Mouse (Mus musculus) forebrain, embryonic 11.5 days (tissue): ENCODE results near the gene Gucy1b2. TPM values are rescaled to one million over a fixed set of nuclear protein-coding genes. Genes with fewer than 3 reads are reported as not detected.

Experiments
- ATAC-seq: fragments of 200-750 bp; cut with Nextera tagmentation; replicated peaks from 2 replicates; pipeline ENCODE4 v1.8.0; 2017; ENCODE audit warnings: moderate TSS enrichment; ENCODE audit not compliant: low FRiP score
- DNase-seq: peaks from one replicate; pipeline ENCODE4 v3.0.0-alpha.2; 2017; ENCODE audit warnings: low spot score
- H3K27ac ChIP-seq: fragments of 300-500 bp; sonication (generic); 2 replicates; pipeline ENCODE4 v1.5.1; 2014; ENCODE audit warnings: low read depth, low read length
- H3K27me3 ChIP-seq: fragments of 300-500 bp; sonication (generic); 2 replicates; pipeline ENCODE4 v1.6.1; 2014; ENCODE audit warnings: mild to moderate bottlenecking, low read length, mixed read lengths; ENCODE audit not compliant: control insufficient read depth, insufficient read depth
- H3K36me3 ChIP-seq: fragments of 300-500 bp; sonication (generic); 2 replicates; pipeline ENCODE4 v1.6.1; 2014; ENCODE audit warnings: mild to moderate bottlenecking, low read length, moderate library complexity, mixed read lengths; ENCODE audit not compliant: control insufficient read depth, insufficient read depth
- H3K4me1 ChIP-seq: fragments of 300-500 bp; sonication (generic); replicated peaks from 2 replicates; pipeline ENCODE4 v1.6.1; 2014; ENCODE audit warnings: low read length, mixed read lengths; ENCODE audit not compliant: control insufficient read depth, insufficient read depth
- H3K4me2 ChIP-seq: fragments of 300-500 bp; sonication (generic); 2 replicates; pipeline ENCODE4 v1.6.1; 2014; ENCODE audit warnings: low read depth, mild to moderate bottlenecking, low read length, moderate library complexity, mixed read lengths; ENCODE audit not compliant: severe bottlenecking
- H3K4me3 ChIP-seq: fragments of 300-500 bp; sonication (generic); 2 replicates; pipeline ENCODE4 v1.5.1; 2014; ENCODE audit warnings: low read depth, low read length
- H3K9ac ChIP-seq: fragments of 300-500 bp; sonication (generic); 2 replicates; pipeline ENCODE4 v1.6.1; 2014; ENCODE audit warnings: low read length
- H3K9me3 ChIP-seq: fragments of 300-500 bp; sonication (generic); 2 replicates; pipeline ENCODE4 v1.6.1; 2016; ENCODE audit warnings: low read length, mixed read lengths; ENCODE audit not compliant: control insufficient read depth
- WGBS: fragments of 180-500 bp; shearing (Covaris S2); extraction: QIAGEN DNeasy Blood & Tissue Kit; methylation state at CpG from one replicate; pipeline ENCODE4 v1.1.7; 2014; 5-methylcytosine and 5-hydroxymethylcytosine counted together
- polyA plus RNA-seq: library from polyadenylated mRNA; unstranded; fragments of >200 nt; fragmentation: Nextera tagmentation; extraction: Ambion mirVana; gene quantifications from 2 replicates; pipeline ENCODE4 v1.2.1, GENCODE M21; 2014

The Gucy1b2 gene
- polyA plus RNA-seq, 1 experiment from 2014 or later, result 0.52 TPM

DNA sequence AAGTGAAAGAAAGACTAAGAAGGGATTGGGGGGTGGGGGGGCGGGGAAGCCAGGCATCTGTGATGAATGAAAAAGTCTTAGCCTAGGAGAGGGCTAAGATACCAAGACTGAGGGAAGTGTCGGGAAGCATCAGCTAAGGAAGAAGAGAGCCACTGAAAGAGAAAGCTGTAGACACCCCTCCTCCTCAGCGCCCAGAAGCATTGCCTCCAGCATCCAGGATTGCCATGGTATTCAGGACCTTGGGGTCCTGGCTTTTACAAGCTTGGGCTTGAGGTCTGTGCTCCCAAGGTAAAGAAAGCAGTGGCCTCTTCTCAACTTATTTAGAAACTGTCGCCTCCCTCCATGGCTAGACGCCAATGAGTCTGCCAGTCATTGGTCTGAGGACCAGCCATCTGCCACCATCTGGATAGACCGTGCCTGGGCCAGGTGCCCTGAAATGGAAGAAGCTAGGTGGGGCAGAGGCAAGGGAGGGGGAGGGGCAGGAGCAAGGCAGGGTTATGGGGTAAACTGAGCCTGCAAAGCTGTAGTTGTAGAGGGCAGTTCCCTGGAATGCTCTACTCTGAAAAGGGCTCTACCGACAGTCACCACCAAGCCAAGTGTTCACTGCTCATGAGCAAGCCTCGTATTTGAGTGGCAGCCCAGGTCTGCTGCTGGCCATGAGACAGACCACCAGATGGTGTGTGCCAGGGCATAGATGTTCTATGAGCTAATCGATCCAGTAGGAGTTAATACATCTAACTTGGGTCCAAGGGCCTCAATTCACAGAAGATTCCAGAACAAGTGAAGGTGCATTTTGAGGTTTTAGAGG lies 66.2 kb downstream of the Gucy1b2 start:
- WGBS, result 73% methylated on average over 9 of the region's 9 CpGs

DNA sequence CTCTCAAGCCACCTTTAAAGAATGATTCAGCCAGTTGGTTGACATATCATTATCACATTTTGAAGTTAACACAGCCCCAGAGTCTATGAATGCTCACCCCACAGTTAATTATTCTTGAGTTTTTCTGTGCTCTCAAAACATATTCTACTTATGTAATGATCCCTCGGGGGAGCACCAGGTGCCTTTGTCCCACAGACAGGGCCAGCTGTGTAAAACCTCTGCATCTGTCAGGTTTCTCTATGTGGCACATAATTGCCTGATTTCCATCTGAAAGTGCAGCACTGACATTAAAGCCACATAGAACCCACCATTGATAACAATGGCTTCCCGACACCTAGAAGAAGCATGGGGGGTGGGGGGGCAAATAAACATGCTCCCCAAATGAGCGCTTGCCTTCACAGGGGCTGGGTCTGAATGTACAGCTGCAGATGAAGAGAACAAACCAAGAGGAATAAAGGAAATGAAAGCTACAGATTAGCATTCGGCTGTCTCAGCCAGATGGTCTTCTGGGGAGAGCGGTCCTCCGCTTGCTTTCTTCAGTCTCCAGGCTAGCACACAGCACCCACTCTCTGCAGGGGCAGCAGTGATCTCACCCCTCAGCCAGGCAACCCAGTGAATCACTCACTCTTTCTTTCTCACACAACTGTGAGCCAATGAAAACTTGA lies 66.9 kb downstream of the Gucy1b2 start:
- DNase-seq (no peak), ATAC-seq (peak; percentile 87)
- H3K9me3 ChIP-seq, result no peaks in the 10 kb centered on the region
- H3K36me3 ChIP-seq, result no peaks in the 10 kb centered on the region
- H3K4me1 ChIP-seq, result peaks cover 2% of the 10 kb centered on the region; the same call in 1 of the 2 replicates
- H3K27ac ChIP-seq, result peak overlapping the region; percentile 57; the same call in 1 of the 2 replicates
- no peaks in the 10 kb centered on the region for H3K27me3 ChIP-seq
- 33% methylated on average over 6 of the region's 6 CpGs for whole genome bisulfite sequencing
- H3K4me3 ChIP-seq, result no peak overlapping the region
- H3K4me2 ChIP-seq, result 0 out of 2 replicates have a peak overlapping the region, but pooled peaks have one; percentile 22
- H3K9ac ChIP-seq, result no peak overlapping the region; the same call in 1 of the 2 replicates

More for the DNA sequence above, 66.2 kb downstream of the Gucy1b2 start:
- Histone ChIP-seq H3K4me2 (0 out of 2 replicates have a peak overlapping the region, but pooled peaks have one; percentile 22), H3K9me3 (no peaks in the 10 kb centered on the region), H3K27ac (peak overlapping the region; percentile 57; the same call in 1 of the 2 replicates), H3K27me3 (no peaks in the 10 kb centered on the region), H3K4me1 (peaks cover 2% of the 10 kb centered on the region; the same call in 1 of the 2 replicates), H3K9ac (no peak overlapping the region), H3K4me3 (no peak overlapping the region), H3K36me3 (no peaks in the 10 kb centered on the region)
- DNase-seq, result no peak
- ATAC-seq, result peak; percentile 51

DNA sequence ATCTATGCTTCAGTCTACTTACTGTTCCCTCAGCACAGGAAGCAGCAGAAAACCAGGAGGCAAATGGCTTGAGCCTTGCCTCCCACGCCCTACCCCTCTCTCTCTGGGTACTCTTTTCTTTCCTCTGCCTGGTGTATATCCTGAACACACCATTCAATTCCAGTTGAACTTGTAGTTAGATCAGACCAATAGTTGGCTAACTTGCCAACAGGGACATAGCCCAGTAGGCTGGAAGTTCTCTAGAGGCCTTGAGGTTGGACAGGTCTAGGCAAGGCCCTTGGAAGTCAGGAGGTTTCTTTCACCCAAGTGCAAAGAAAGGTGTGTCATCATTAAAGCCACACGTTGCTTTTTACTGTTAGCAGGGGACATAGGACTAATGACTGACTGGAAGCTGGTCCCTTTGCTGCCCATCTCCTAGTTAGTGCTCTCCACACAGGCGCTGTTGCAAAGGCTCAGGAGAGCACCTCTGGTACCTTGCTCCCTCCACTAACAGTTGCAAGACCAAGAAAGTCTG lies 72.2 kb downstream of the Gucy1b2 start:
- H3K9me3 ChIP-seq, result no peaks in the 10 kb centered on the region
- 94% methylated on average over 3 of the region's 3 CpGs for WGBS
- H3K36me3 ChIP-seq, result no peaks in the 10 kb centered on the region

DNA sequence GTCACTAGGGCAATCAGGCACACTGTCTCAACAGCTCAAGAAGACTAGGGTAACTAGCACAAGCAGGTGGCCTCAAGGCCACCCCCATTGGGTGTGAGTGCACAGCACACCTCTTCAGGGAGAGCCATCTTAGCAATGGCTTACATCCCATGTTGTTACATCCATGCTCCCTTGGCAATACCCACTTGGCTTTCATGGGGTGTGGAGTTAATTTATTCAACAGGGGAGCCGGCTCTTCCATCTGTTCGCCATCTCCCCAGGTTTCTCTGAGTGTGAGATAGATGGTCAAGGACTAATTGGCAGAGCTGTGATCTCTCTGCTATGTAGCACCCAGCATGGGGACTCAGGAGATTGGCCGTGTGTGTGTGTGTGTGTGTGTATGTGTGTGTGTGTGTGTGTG lies 73.0 kb downstream of the Gucy1b2 start:
- WGBS, result 90% methylated on average over 3 of the region's 3 CpGs
- H3K9me3 ChIP-seq, result no peaks in the 10 kb centered on the region
- DNase-seq, result no peak
- H3K27me3 ChIP-seq, result no peaks in the 10 kb centered on the region
- ATAC-seq, result no peak
- H3K4me1 ChIP-seq, result no peaks in the 10 kb centered on the region
- H3K27ac ChIP-seq, result no peak overlapping the region
- H3K9ac ChIP-seq, result no peak overlapping the region
- H3K36me3 ChIP-seq, result no peaks in the 10 kb centered on the region; the same call in 1 of the 2 replicates
- no peak overlapping the region for H3K4me2 ChIP-seq
- H3K4me3 ChIP-seq, result no peak overlapping the region

More for the DNA sequence above, 72.2 kb downstream of the Gucy1b2 start:
- no peak overlapping the region for H3K9ac ChIP-seq
- no peak for DNase-seq
- H3K27ac ChIP-seq, result no peak overlapping the region
- H3K27me3 ChIP-seq, result no peaks in the 10 kb centered on the region
- H3K4me2 ChIP-seq, result no peak overlapping the region
- no peak overlapping the region for H3K4me3 ChIP-seq
- ATAC-seq, result no peak
- H3K4me1 ChIP-seq, result no peaks in the 10 kb centered on the region

DNA sequence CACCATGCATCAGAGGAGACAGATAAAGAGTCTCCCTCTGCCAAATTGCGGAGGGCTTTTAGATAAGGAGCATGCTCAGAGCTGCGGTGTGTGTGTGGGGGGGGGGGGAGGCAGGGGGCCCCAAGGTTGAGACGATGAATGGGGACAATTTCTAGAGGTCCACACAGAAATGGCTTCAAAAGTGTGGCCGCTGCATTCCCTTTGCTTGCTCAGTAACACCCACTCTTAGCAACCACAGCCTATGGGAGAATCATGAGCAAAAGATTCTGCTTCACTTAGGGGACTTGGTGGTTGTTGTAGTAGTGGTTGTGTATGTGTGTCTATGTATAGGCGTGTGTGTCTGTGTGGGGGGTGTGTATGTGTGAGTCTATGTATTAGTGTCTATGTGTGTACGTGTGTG lies 75.5 kb downstream of the Gucy1b2 start:
- H3K4me1 ChIP-seq, result no peaks in the 10 kb centered on the region
- no peaks in the 10 kb centered on the region for H3K9me3 ChIP-seq
- no peak overlapping the region for H3K27ac ChIP-seq
- no peak overlapping the region for H3K4me2 ChIP-seq
- no peak overlapping the region for H3K4me3 ChIP-seq
- H3K27me3 ChIP-seq, result no peaks in the 10 kb centered on the region
- WGBS, result 69% methylated on average over 6 of the region's 6 CpGs
- no peaks in the 10 kb centered on the region; the same call in 1 of the 2 replicates for H3K36me3 ChIP-seq
- H3K9ac ChIP-seq, result no peak overlapping the region
- ATAC-seq (no peak), DNase-seq (no peak)

DNA sequence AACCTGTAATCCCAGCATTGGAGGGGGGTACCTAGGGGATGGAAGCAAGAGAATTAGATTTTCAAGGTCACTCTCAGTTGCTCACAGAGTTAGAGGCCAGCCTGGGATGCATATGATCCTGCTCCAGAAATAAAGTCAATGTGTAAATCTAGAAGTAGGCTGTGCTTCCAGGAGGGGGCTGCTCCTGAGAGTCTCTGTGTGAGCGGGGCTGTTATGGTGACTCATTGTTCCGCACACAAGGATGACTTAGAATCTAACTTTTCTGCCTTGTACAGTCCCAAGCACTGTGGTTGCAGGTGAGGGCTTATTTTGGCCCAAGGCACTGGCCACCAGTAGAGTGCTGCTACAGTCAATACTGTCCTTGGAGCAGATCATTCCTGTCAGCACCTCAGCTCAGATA lies 76.7 kb downstream of the Gucy1b2 start:
- H3K4me3 ChIP-seq, result no peak overlapping the region
- H3K4me2 ChIP-seq, result no peak overlapping the region
- H3K27ac ChIP-seq, result no peak overlapping the region
- H3K9ac ChIP-seq, result no peak overlapping the region
- no peaks in the 10 kb centered on the region for H3K27me3 ChIP-seq
- no peaks in the 10 kb centered on the region; the same call in 1 of the 2 replicates for H3K36me3 ChIP-seq
- no peaks in the 10 kb centered on the region for H3K9me3 ChIP-seq
- ATAC-seq (no peak), DNase-seq (no peak)
- no peaks in the 10 kb centered on the region for H3K4me1 ChIP-seq
- WGBS, result 97% methylated on average over 2 of the region's 2 CpGs

DNA sequence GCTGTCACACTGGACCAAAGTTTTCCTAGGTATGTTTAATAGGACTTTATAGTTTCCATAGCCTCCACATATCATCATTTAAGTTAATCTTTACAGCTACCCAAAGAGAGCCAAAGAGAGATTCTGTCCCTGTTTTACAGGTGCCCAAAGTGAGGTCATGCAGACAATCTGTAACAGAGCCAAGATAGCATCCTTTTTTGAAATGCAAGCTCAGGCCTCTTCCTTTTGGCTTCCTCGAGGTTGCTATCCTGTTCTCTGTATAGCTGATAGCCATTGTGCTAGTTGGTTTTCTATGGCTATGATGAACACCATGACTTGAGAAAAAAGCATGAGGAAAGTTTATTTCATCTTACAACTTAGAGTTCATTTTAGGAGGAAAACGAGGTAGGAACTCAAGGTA lies 80.0 kb downstream of the Gucy1b2 start:
- H3K27me3 ChIP-seq, result no peaks in the 10 kb centered on the region
- ATAC-seq (no peak), DNase-seq (no peak)
- H3K36me3 ChIP-seq, result no peaks in the 10 kb centered on the region; the same call in 1 of the 2 replicates
- WGBS, result 84% methylated on average over 2 of the region's 2 CpGs
- H3K9me3 ChIP-seq, result no peaks in the 10 kb centered on the region
- no peak overlapping the region for H3K9ac ChIP-seq
- no peak overlapping the region for H3K4me3 ChIP-seq
- no peak overlapping the region for H3K27ac ChIP-seq
- no peak overlapping the region for H3K4me2 ChIP-seq
- no peaks in the 10 kb centered on the region for H3K4me1 ChIP-seq

DNA sequence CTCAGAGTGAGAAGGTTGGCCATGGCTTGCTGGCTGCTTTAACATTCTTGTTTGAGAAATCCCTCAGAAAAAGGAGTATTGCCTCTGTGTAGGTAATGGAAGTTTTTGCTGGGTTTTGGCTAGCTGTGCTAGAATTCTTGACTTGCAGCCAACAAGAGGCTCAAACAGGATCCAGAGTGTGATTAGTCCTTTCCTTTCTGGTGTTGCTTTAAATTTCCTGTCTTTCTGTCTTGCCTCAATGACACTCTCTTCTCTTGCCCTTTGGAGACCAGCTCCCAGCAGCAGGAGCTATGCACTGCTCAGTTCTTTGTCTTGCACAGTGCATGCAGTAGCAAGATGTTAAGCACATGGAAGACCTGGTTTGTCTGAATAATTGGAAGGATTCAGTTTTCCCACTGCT lies 80.4 kb downstream of the Gucy1b2 start:
- no peak overlapping the region for H3K4me2 ChIP-seq
- no peaks in the 10 kb centered on the region; the same call in 1 of the 2 replicates for H3K36me3 ChIP-seq
- H3K27ac ChIP-seq, result no peak overlapping the region
- ATAC-seq, result no peak
- no peak for DNase-seq
- no peaks in the 10 kb centered on the region for H3K27me3 ChIP-seq
- no peak overlapping the region for H3K4me3 ChIP-seq
- no peaks in the 10 kb centered on the region for H3K9me3 ChIP-seq
- H3K9ac ChIP-seq, result no peak overlapping the region
- no peaks in the 10 kb centered on the region for H3K4me1 ChIP-seq
